Mouse (Mus musculus) cortical plate, adult 2 months (tissue): Measurements from ENCODE around the gene Prickle1.

Experiments used
- CTCF ChIP-seq: fragments of 200-500 bp; IDR thresholded peaks from 2 replicates; pipeline ENCODE4 v1.5.1; 2011; ENCODE audit warnings: mild to moderate bottlenecking, control low read depth, low read length; ENCODE audit not compliant: insufficient read depth; ENCODE audit errors: extremely low read depth
- POLR2A ChIP-seq: fragments of 200-500 bp; IDR thresholded peaks from 2 replicates; pipeline ENCODE4 v1.6.1; 2011; ENCODE audit warnings: mild to moderate bottlenecking, low read length, control low read depth; ENCODE audit not compliant: insufficient read depth; ENCODE audit errors: extremely low read depth

- TF ChIP-seq POLR2A = no peak
- no peak for TF ChIP-seq CTCF
Observed at GRCm38 (mm10) chr15:93477729-93478128, 118.0 kb downstream of the Prickle1 start.
